In genomic region chr3:89410864-89411263, GRCm38 (mm10) we compare ENCODE assay signal across 8 mouse cellular contexts. TPM values are rescaled to one million over a fixed set of nuclear protein-coding genes. Genes with fewer than 3 reads are reported as not detected.
DNase-seq lines count a peak whose midpoint lies in the region; ATAC-seq and TF ChIP-seq lines count a peak whose summit lies in the region.

No protein-coding gene starts in this region.

- H3K4me3 ChIP-seq in layer of hippocampus, adult 2 months = peak overlapping the region; percentile 56
- H3K4me3 ChIP-seq in embryonic facial prominence, embryonic 13.5 days = peak overlapping the region; percentile 53
- H3K4me3 ChIP-seq in intestine, embryonic 15.5 days (replicated peaks) = peak overlapping the region; percentile 45
- peak overlapping the region; percentile 41 for H3K4me3 ChIP-seq in myocyte

- TF ChIP-seq POLR2A in myocyte (IDR thresholded peaks at IDR 0.05; ENCODE audit: insufficient read length, low read depth) = no peak

- no peak overlapping the region for H3ac ChIP-seq in myocyte (ENCODE audit: control insufficient read depth, insufficient read length)

- H3K4me2 ChIP-seq in embryonic facial prominence, embryonic 13.5 days = peak overlapping the region; percentile 68
- H3K4me2 ChIP-seq in intestine, embryonic 15.5 days (replicated peaks) = peak overlapping the region; percentile 63
- peak overlapping the region; percentile 86 for H3K4me2 ChIP-seq in myocyte (ENCODE audit: low read depth)

- ATAC-seq in embryonic facial prominence, embryonic 13.5 days (ENCODE audit: insufficient number of reproducible peaks, insufficient read depth, low FRiP score, low TSS enrichment, low read depth) = no peak
- ATAC-seq in intestine, embryonic 15.5 days = no peak

- no peak for DNase-seq in layer of hippocampus, adult 2 months (ENCODE audit: low spot score in 2 of 2)
- DNase-seq in layer of hippocampus, postnatal 10 days (ENCODE audit: low spot score in 2 of 2) = no peak
- no peak for DNase-seq in thymus, postnatal 36 days
- DNase-seq in left cerebral cortex, postnatal 25 days (ENCODE audit: low spot score in 2 of 2) = no peak
- DNase-seq in right cerebral cortex, postnatal 10 days (ENCODE audit: low spot score in 2 of 2) = no peak

- peaks cover 9% of the 10 kb centered on the region for H3K79me2 ChIP-seq in myocyte (ENCODE audit: control insufficient read depth, insufficient read depth)

- H3K4me1 ChIP-seq in embryonic facial prominence, embryonic 13.5 days = peaks cover 7% of the 10 kb centered on the region
- H3K4me1 ChIP-seq in intestine, embryonic 15.5 days (replicated peaks) = 0 out of 2 replicates have a peak, but pooled peaks cover 6% of the 10 kb centered on the region

- intact Hi-C loops in left cerebral cortex, postnatal 25 days (cut with DNase I) = no loop called here

- H3K9me3 ChIP-seq in embryonic facial prominence, embryonic 13.5 days = no peaks in the 10 kb centered on the region
- H3K9me3 ChIP-seq in intestine, embryonic 15.5 days = no peaks in the 10 kb centered on the region

- 82% methylated on average over 10 of the region's 10 CpGs for WGBS in embryonic facial prominence, embryonic 13.5 days
- 71% methylated on average over 10 of the region's 10 CpGs for WGBS in intestine, embryonic 15.5 days

- H3K27me3 ChIP-seq in embryonic facial prominence, embryonic 13.5 days = no peaks in the 10 kb centered on the region
- H3K27me3 ChIP-seq in intestine, embryonic 15.5 days (replicated peaks) = no peaks in the 10 kb centered on the region
- no peaks in the 10 kb centered on the region for H3K27me3 ChIP-seq in myocyte (ENCODE audit: control insufficient read depth, insufficient read depth, insufficient read length)

- H3K27ac ChIP-seq in layer of hippocampus, adult 2 months = no peak overlapping the region
- H3K27ac ChIP-seq in embryonic facial prominence, embryonic 13.5 days = no peak overlapping the region
- 0 out of 2 replicates have a peak overlapping the region, but pooled peaks have one; percentile 6 for H3K27ac ChIP-seq in intestine, embryonic 15.5 days

- no peak for TF ChIP-seq CTCF in layer of hippocampus, adult 2 months (conservative IDR thresholded peaks at IDR 0.05)

- peak overlapping the region; percentile 69 for H3K9ac ChIP-seq in embryonic facial prominence, embryonic 13.5 days
- H3K9ac ChIP-seq in intestine, embryonic 15.5 days = peak overlapping the region; percentile 33

- peaks cover 39% of the 10 kb centered on the region for H3K36me3 ChIP-seq in embryonic facial prominence, embryonic 13.5 days
- peaks cover 25% of the 10 kb centered on the region for H3K36me3 ChIP-seq in intestine, embryonic 15.5 days
- H3K36me3 ChIP-seq in myocyte (ENCODE audit: control insufficient read depth, insufficient read depth) = peaks cover 11% of the 10 kb centered on the region

TF ChIP-seq in myocyte, 11 proteins besides CTCF, POLR2A, EP300 and RAD21:
- TF ChIP-seq E2F4 (IDR thresholded peaks at IDR 0.05; ENCODE audit: insufficient read depth) = no peak
- no peak for TF ChIP-seq USF1 (IDR thresholded peaks at IDR 0.05; ENCODE audit: low read depth)
- TF ChIP-seq MAX (IDR thresholded peaks at IDR 0.05; ENCODE audit: low read depth) = no peak
- no peak for TF ChIP-seq REST (IDR thresholded peaks at IDR 0.05; ENCODE audit: insufficient read depth, insufficient read length)
- no peak for TF ChIP-seq POLR2AphosphoS2 (IDR thresholded peaks at IDR 0.05; ENCODE audit: insufficient read length, low read depth)
- no peak for TF ChIP-seq TCF12 (IDR thresholded peaks at IDR 0.05; ENCODE audit: insufficient read depth, poor library complexity, severe bottlenecking)

RNA-seq across cellular contexts. Expression of gene Flad1, which starts 0.8 kb away (rescaled TPM):
- total RNA-seq in layer of hippocampus, adult 2 months (2021) = 10 to 100 TPM; 37.2 to 39.8 TPM
- total RNA-seq in layer of hippocampus, postnatal 10 days (2021) = 10 to 100 TPM; 28.8 to 33.6 TPM
- 29.4 and 29.5 TPM in 2 replicates for polyA plus RNA-seq in embryonic facial prominence, embryonic 13.5 days (2015; fragmentation: Nextera tagmentation; extraction: Ambion mirVana)
- polyA plus RNA-seq in intestine, embryonic 15.5 days (2015; fragmentation: Nextera tagmentation; extraction: Ambion mirVana) = 32.9 and 33.3 TPM in 2 replicates
- 19.8 TPM for polyA plus RNA-seq in myocyte (2012; fragmentation: generic; extraction: Trizol)
- total RNA-seq in left cerebral cortex, postnatal 25 days (2021) = 10 to 100 TPM; 32.6 to 32.9 TPM

RNA-seq across cellular contexts. Expression of gene Cks1b, which starts 7.3 kb away (rescaled TPM):
- 1 to 10 TPM; 1.4 to 2.7 TPM for total RNA-seq in layer of hippocampus, adult 2 months (2021)
- 10 to 100 TPM in 1 of 2 experiments, 1 to 10 TPM in 1; 9.8 to 10.9 TPM for total RNA-seq in layer of hippocampus, postnatal 10 days (2021)
- 513 and 525 TPM in 2 replicates for polyA plus RNA-seq in embryonic facial prominence, embryonic 13.5 days (2015; fragmentation: Nextera tagmentation; extraction: Ambion mirVana)
- 383 and 386 TPM in 2 replicates for polyA plus RNA-seq in intestine, embryonic 15.5 days (2015; fragmentation: Nextera tagmentation; extraction: Ambion mirVana)
- polyA plus RNA-seq in myocyte (2012; fragmentation: generic; extraction: Trizol) = 113 TPM
- 1 to 10 TPM; 1.9 to 3.1 TPM for total RNA-seq in left cerebral cortex, postnatal 25 days (2021)

RNA-seq across cellular contexts. Expression of gene Shc1, which starts 7.4 kb away (rescaled TPM):
- 10 to 100 TPM; 12.2 to 14.3 TPM for total RNA-seq in layer of hippocampus, adult 2 months (2021)
- total RNA-seq in layer of hippocampus, postnatal 10 days (2021) = 10 to 100 TPM; 14.7 to 15.1 TPM
- polyA plus RNA-seq in embryonic facial prominence, embryonic 13.5 days (2015; fragmentation: Nextera tagmentation; extraction: Ambion mirVana) = 91.4 and 93.3 TPM in 2 replicates
- 85.6 and 87.3 TPM in 2 replicates for polyA plus RNA-seq in intestine, embryonic 15.5 days (2015; fragmentation: Nextera tagmentation; extraction: Ambion mirVana)
- polyA plus RNA-seq in myocyte (2012; fragmentation: generic; extraction: Trizol) = 95.5 TPM
- total RNA-seq in left cerebral cortex, postnatal 25 days (2021) = 10 to 100 TPM; 10.7 to 14.6 TPM

RNA-seq across cellular contexts. Expression of gene Lenep, which starts 8.3 kb away (rescaled TPM):
- 1 to 10 TPM; 5.8 to 7.1 TPM for total RNA-seq in layer of hippocampus, adult 2 months (2021)
- total RNA-seq in layer of hippocampus, postnatal 10 days (2021) = 1 to 10 TPM in 1 of 2 experiments, not detected in 1; 3.5 TPM
- polyA plus RNA-seq in embryonic facial prominence, embryonic 13.5 days (2015; fragmentation: Nextera tagmentation; extraction: Ambion mirVana) = not detected in 2 replicates
- not detected in 2 replicates for polyA plus RNA-seq in intestine, embryonic 15.5 days (2015; fragmentation: Nextera tagmentation; extraction: Ambion mirVana)
- polyA plus RNA-seq in myocyte (2012; fragmentation: generic; extraction: Trizol) = not detected
- 1 to 10 TPM in 1 of 2 experiments, not detected in 1; 3.0 TPM for total RNA-seq in left cerebral cortex, postnatal 25 days (2021)

RNA-seq across cellular contexts. Expression of gene Zbtb7b, which starts 16.3 kb away (rescaled TPM):
- total RNA-seq in layer of hippocampus, adult 2 months (2021) = 10 to 100 TPM; 11.3 to 13.4 TPM
- total RNA-seq in layer of hippocampus, postnatal 10 days (2021) = 1 to 10 TPM; 6.6 to 8.7 TPM
- polyA plus RNA-seq in embryonic facial prominence, embryonic 13.5 days (2015; fragmentation: Nextera tagmentation; extraction: Ambion mirVana) = 1.7 and 2.1 TPM in 2 replicates
- 8.9 and 10.4 TPM in 2 replicates for polyA plus RNA-seq in intestine, embryonic 15.5 days (2015; fragmentation: Nextera tagmentation; extraction: Ambion mirVana)
- 47.0 TPM for polyA plus RNA-seq in myocyte (2012; fragmentation: generic; extraction: Trizol)
- 10 to 100 TPM; 11.9 to 14.8 TPM for total RNA-seq in left cerebral cortex, postnatal 25 days (2021)
